Mouse (Mus musculus) lung, adult 18-20 months (tissue): ENCODE measurements around the gene Pou4f1.
"Not testable (repeated sequence)": the region's sequence is repeated elsewhere in the genome, so short reads cannot be mapped to it uniquely, and the experiment has no call there.

Experiments
- DNase-seq, 2 experiments: peaks; one replicate each; pipeline ENCODE4 v3.0.0; 2022; ENCODE audit warnings: mixed read lengths in 2 of 2

Pou4f1 gene

DNA sequence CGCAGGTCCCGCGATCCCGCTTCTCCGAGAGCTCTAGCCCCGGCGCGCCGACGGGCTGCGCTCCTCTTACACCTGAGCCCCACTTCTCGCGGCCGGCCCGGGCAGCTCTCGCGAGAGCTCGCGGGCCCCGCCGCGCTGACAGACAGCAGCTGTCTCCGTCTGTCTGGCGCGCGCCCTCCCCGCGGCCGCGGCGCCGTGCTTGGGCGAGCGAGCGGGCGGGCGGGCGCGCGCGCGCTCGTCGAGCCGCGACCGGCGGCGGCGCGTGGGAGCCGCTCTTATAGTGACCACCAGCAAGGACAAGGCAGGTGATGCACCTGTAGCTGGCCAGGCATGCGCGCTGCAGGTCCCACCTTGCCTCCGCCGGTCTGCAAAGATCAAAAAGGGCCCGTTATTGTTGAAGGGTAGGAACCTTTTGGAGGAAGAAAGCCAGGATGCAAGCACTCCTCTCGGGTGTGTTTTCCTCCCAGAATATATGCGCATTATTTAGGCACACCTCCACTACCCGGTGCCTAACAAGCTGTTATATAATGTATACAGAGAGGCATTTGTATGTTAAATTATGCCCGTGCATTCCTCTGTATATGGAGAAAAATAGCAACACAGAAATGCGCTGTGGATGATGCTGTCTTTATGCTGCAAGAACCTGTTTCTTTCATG lies at the start of gene Pou4f1:
Gene Pou4f1 (minus strand): TSS at position 34 of the 657 bp plus-strand sequence.
- peak in 1 of 2 experiments; percentile 36 for DNase-seq

DNA sequence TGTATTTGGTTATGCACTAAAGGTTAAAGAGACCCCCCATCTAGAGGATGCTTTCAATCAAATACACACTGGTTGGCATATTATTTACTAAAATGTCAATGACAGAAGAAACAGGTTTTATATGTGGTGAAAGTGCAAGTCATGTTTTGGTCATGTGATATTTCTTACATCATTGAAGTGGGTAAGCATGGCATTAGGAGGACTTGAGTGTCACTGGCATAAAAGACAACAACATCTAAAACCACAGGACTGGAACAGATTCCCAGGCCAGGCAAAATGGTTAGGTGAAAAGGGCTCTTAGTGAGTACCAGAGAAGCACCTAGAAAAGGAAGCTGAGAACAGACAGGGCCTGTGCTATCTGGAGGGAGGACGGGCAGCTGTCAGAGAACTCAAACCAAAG lies 43.9 kb upstream of the Pou4f1 start:
- no peak for DNase-seq

DNA sequence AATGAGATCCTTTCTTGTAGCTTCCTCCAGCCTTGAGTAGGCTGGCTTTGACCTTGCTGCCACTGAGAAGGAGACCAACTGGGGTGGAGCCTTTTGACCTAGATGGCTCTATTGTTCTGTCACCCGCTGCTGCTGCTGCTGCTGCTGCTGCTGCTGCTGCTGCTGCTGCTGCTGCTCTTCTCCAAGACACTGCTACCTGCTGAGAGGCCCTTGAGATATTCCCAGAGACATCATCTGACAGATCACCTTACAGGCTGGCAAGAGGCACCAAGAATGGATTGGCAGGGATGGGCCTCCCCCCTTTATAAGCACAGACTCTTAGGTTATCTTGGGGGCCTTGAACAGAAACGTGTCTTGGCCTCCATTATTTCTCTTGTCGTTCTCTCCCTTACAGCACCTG lies 35.0 kb upstream of the Pou4f1 start:
- DNase-seq, result not testable (repeated sequence)

DNA sequence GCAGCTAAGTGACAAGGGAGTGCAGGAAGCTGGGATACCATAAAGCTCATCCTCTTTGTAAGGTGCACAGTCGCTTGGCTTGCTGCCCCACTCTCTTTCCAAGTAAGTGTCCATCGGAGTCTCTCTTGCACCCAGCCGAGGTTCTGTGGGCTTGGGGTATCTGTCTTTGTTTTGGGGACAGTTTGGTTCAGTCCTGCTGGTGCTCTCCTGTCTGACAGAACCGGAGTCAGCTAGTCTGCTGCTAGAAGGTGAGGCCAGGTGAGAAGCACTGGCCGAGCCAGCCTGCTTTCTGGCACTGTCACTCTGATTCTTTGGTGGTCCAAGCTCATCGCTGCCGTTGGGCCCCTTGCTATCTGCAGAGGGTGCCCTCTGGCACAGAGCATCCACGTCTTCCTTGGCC lies 12.0 kb upstream of the Pou4f1 start:
- no peak for DNase-seq

DNA sequence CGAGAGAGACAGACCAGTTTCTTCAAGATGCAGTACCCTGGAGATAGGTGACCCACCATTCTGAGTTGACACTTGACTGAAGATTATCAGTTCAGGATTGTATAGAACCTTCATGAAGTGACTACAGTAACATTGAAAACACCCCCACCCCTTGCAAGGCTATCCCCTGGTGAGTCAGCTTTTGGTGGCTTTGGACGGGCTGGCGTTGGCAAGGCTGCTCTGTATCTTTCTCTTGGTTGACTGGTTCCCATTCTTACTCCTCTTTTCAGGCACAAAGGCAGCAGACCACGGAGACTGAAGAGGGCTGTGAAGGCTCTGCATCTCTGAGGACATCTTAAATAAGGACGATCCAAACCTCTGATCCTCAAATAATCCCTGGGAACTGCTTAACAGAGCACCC lies 10.8 kb upstream of the Pou4f1 start:
- DNase-seq, result no peak

DNA sequence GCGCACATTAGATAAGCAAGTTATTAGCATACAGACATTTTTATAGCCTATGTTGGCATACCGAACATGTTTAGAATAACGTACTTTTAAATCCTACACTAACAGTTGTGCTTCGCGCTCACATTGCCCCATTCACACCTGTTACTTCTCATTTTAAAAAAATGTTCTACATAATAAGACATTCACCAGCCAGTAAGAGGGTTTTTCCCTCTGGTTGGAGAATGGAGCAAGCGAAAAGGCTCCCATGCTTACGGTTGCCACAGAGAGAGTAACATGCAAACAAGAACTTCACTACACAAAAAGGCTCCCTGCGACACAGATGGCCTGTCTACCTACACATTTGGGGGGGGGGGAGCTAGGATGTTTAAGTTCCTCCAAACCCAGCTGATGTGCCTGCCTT lies 9.8 kb upstream of the Pou4f1 start:
- DNase-seq, result no peak

DNA sequence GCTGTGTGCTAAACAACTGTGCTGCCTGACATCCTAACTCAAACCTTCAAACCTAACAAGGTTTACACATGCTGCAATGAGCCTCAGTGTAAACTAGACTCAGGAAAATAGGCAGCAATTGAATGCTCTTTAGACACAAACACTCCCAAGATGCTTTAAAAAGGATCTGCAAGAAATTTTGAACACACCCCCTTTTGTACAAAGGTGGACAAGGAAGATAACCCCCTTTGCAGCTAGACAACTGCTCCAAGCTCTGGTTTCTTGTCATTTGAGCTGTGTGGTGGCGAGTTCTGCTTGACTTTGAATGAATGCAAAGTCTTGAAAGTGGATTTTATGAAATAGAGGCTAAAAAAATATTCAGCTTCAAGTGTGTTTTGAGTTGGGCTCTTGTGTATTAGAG lies 7.6 kb upstream of the Pou4f1 start:
- DNase-seq, result no peak

DNA sequence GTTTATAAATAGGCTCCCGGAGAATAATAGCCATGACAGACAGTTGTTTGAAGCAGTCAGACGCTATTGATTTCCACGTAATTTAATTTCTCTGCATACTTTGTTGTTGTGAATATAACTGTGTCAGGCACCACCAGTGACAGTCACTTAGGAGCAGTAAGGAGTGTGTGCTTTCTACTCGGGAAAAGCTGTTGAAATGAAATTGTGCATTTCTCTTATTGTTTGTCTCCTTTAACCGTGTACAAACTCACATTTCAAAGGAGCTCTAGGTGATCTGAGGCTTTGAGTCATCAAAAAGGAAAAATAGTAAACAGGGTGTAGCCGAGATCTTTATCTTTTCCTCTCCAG lies 798 bp upstream of the Pou4f1 start:
- DNase-seq, result no peak

DNA sequence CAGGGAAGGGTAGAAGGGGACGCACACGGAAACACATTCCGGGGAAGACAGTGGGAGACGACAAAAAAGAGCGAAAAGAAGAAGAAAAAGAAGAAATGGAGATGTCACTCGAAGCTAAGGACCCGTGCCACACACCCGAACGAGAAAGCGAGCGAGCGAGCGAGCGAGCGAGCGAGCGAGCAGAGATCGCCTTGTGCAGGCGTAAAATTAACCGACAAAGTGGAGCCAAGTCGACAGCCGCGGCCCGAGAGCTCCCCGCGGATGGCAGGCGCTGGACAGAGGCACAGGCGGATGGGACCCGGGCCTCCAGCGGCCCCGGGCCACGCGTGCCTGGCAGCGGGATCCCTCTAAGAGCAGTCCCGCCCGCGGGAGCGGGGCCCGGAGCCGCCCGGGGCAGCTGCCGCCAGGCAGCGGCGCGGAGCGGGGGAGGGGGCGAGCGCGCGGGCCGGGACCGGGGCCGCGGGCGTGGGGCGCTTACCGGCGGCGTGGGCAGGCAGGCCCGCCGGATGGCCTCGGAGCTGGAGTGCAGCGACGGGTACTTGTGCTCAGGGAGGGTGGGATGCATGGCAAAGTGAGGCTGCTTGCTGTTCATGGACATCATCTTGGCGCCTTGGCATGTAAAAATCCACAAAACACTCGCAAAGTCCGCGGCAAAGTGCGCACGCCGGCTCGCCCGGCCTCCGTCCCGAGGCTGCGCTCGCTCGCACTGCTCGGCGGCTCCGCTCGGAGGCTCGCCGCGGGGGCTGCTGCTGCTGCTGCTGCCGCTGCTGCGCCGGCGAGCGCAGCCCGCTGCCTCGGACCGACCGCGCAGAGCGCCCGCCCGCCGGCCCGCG lies 450 bp downstream of the Pou4f1 start:
- DNase-seq, result no peak

DNA sequence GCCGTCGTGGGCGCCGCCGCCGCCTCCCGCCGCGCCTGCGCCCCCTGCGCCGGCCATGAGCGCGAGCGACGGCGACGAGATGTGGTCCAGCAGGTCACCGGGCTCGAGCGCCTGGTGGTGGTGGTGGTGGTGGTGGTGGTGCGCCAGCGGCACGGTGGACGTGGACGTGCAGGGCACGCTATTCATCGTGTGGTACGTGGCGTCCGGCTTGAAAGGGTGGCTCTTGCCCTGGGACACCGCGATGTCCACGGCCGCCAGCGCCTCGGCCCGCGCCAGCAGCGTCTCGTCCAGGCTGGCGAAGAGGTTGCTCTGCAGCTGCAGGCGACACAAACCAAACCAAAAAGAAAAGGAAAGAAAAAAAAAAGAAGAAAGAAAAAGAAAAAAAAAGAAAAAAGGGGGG lies 1.2 kb downstream of the Pou4f1 start:
- DNase-seq, result no peak

DNA sequence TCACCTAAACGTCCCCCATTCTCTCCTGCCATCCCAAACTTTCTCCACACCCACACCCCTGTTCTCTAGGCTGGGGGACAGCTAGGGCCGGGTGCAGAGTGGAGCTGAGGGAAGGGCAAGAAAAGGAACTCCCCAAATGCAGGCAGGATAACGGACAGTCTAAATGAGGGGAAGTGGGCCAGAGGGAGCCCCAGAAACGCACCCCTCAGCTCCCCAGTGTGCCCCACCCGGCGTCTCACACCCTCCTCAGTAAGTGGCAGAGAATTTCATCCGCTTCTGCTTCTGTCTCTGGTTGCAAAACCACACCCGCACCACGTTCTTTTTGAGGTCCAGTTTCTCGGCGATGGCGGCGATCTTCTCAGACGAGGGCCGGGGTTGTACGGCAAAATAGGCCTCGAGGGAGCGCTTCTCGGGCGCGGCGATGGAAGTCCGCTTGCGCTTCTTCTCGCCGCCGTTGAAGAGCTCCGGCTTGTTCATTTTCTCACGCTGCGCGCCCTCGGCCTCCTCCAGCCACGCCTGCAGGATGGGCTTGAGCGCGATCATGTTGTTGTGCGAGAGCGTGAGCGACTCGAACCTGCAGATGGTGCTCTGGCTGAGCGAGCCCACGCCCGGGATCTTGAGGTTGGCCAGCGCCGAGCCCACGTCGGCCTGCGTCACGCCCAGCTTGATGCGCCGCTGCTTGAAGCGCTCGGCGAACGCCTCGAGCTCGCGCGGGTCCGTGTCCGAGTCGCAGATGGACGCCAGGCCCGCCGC lies 2.1 kb downstream of the Pou4f1 start:
- DNase-seq, result no peak

DNA sequence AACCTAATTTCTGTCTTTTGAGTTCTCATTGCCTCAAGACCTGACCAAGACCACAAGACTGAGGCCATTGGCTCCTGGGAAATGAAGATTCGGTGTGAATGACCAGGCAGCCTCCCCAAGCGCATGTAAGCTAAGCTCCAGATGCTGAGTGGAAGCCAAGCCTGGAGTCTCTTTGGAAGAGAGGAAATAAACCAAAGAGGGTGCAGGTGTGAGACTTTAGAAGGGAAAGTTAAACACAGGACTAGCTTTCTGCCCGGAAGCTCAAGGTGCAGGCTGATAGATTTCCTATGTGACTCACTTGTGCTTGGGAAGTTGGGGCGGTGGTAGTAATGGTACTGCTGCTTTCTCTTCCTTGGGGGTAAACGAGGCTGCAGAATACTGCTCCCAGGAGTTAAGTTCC lies 3.0 kb downstream of the Pou4f1 start:
- no peak for DNase-seq

DNA sequence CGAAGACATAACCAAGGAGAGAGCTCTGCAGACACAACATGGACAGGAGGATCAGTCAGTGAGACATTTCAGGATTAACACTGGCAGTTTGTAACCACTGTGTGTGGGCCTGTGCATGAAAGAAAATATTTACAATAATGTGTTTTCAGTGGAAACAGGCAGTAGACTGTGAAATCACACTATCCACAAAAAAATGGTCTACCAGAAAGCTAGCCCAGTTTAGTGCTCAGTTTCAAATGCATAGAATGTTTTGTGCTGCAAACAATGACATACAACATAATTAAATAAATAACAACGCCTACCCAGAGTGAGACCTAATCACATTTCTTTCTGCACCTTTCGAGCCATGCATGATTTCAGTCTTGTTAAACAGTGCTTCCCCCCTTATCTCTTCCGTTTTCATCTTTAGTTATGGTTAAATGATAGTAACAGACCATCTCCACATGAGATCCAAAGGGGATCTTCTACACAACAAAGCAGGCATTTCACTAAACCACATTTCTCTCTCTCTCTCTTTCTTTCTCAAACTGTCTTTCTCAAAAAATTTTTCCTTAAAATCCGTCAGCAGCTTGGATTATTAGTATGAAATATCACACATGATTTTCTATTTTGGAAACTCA lies 4.1 kb downstream of the Pou4f1 start:
- no peak for DNase-seq

DNA sequence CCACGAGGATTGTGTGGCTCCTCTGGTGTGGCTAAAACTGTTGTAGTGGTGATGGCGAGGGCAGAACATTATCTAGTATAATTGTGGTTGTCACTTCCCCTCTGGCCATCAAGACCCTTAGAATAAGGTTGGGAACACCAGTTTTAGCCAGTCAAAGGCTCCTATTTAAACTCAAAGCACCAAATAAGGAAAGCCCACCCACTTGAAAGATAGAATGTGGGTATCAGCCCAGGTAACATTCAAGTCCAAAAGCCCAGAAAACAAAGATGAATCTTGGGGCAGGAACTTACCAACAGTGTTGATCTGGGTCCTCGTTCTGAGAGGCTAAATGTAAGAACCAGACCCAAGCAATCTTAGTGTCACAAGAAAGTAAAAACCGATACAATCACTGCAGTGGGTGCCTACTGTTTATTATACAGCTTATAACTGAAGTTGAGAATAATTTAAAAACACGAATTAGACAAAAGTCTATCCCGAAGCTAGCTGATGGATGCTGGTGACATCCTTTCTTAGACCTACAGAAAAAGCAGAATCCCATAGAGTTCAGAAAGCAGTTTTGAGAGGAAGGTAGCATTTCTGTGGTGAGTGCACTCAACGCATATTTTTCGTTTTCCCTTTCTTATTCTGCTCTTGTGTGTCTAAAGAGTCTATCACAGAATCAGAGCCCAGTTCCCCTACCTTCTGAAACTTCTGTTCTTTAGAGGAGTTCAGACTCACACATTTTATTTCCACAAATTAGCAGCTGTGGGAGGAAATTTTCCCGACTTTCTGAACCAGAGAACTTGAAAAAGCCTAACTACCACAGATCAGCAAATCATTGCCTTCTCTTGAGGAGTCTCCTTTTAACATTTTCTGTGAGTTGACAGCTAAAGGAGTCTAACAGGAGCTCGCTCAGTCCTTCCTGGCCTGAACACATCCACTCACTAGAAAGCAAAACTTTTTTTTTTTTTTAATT lies 6.2 kb downstream of the Pou4f1 start:
- no peak for DNase-seq

DNA sequence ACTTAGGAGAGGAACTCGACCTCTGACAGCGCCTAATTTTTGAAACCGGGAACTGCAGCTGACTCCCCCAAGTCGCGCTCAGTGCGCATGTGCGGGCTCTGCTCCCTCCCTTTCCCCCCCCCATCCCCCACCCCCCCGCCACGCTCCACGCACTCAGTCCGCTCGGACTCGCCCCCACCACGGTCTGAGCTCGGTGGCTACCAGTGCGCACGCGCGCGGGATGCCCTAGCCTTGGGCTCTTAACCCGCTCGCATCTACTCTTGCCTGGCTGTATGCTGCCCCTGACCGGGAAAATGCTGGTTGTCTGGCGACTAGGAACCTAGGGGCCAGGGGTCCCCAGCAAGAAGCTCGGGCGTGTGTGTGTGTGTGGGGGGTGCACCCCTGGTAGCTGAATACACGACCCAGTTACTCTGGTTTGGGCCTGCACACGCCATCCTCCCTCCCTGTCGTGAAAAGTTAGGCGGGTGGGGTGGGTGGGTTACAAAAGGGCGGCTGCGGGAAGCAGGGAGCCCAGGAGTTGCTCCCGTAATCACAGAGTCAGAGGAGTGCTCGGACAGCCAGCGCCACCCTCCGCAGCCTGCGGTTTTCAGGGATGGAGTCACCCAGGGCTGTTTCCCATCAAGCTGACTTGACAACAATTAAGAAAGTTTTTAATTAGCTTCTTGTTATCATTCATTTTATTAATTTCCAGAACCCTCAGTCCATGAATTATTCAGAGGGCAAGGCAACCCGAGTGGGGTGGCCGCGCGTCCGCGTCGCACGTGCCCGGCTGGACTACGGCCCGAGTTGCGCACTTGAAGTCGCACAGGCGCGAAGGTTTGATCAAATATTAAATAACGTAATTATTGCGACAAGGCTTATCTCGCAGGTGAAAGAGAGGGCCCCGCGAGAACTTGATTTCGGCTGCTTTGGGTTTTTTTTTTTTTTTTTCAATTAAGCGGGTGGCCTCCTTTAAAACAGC lies 7.2 kb downstream of the Pou4f1 start:
- no peak for DNase-seq

DNA sequence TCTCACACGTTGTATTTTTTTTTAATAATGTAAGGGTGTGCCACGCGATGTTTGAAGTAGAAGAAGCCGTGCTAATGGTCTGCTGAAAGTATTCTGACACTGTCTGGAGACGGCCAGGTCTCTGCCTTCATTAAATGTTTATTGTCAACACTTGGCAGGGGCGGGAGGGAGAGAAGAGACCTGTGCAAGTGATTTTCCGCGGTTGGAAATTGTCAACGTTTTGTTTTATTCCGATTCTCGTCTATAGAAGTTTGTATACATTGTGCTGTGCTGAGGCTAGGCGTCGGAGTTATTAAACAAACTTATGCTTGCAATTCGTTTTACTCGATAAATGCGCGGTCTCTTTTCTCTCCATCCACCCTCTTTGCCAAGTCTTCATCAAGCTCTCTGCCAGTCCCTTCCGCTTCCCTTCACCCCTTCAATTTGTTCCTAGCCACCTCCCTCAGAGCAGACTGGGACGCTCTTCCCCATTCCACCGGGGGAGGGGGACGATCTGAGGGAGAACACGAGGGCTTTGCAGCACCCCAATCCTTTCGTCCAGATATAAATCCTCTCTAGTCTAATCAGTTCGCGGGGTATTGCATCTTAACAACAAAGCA lies 8.2 kb downstream of the Pou4f1 start:
- no peak for DNase-seq

DNA sequence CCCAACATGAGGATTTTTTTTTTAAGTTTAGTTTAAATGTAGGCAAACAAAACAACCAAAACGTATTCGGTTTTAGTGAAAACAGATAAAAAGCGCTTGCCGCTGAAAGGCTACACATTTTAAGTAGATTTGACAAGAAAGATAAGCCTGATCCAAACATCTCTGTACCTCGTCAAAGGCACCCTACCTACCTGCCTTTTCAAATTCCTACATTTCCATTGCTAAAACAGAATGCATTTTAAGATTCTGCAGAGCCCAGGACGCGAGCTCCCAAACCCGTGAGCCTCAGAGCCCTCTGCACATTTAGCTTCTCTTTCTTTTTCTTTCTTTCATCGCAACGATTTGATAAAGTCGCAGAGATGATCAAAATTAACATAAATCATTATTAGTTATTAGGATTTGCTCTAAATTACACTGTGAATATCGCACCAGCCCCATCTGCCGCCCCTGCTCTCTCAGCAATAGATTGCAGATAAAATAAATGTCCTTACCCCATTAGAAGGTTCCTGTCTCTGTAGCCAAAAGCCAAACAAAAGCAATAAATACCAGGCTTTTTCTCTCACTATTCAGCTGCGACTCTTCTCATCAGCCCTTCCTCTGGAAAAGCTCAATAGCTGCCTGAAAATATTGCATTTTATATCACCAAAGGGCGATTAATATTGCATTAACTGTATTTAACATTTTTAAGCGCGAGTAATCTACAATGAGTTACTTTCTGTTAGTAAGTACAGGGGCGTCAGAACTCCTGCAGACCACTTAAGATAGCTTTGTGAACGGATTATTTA lies 8.9 kb downstream of the Pou4f1 start:
- DNase-seq, result no peak

DNA sequence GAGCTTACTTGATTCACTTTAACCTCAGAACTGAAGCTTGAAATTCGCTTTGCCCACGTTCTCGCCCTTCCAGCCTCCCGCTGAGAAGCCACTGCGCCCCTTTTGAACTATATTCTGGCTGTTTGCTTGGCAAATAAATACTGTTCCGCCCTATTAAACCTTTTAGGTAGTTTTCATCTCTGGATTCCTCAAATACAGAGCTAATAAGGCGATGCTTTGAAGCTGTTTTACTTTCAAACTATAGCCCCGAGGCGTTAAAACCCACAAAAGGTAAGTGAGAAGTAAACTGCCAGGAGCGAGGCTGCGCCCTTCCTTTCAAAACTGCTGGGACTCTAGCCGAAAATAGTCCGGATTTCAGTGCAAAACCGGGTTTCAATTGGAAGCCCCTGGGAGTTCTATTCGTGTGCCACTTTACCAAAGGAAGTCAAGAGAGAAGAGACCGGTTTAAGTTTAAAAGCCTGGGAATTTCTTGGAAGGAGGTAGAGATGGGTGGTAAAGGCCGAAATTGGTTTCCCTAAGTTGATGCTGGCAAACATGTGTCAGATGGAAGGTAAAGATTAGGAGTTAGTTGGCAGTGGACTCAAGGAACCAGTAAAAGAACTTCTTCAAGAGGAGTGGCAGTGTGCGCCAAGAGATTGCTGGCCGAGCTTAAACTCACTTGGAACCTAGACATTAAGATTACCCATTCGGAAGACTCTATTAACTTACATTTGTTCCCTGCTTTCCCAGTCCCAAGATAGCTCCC lies 9.7 kb downstream of the Pou4f1 start:
- DNase-seq, result no peak

DNA sequence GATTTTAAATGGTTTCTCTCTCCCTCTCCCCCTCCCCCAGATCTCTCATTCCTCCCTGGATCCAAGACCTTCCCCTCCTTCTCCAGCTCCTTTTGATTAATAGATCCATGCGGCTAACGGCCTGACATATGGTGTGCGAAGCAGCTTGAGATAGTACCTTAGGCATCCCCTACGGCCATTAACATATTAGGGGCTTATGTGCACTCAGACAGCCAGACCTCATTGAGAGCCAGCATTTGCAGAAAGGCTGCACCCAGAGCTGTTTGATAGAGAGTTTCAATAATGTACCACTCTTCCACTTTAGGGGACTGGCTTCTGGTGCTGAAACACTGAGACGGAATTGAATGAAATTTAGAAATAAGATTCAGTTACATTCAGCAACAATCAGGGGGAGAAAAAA lies 10.8 kb downstream of the Pou4f1 start:
- no peak for DNase-seq
